Mouse (Mus musculus) megakaryocyte, embryonic 14.5 days (primary cell): ENCODE data around the gene Atg4c. TPM values are rescaled to one million over a fixed set of nuclear protein-coding genes. Genes with fewer than 3 reads are reported as not detected.

Source experiments
- H3K27me3 ChIP-seq: replicated peaks from 2 replicates; pipeline ENCODE3; 2012; ENCODE audit warnings: inconsistent platforms
- H3K36me3 ChIP-seq: replicated peaks from 2 replicates; pipeline ENCODE3; 2012; ENCODE audit warnings: low read length, inconsistent platforms, mixed read lengths
- H3K4me1 ChIP-seq: 2 replicates; pipeline ENCODE4 v1.6.1; 2012; ENCODE audit warnings: inconsistent platforms
- H3K4me3 ChIP-seq: replicated peaks from 2 replicates; pipeline ENCODE3; 2012; ENCODE audit warnings: moderate library complexity, mild to moderate bottlenecking, inconsistent platforms
- H3K9me3 ChIP-seq: 2 replicates; pipeline ENCODE4 v1.6.1; 2012; ENCODE audit warnings: inconsistent platforms
- FLI1 ChIP-seq: IDR thresholded peaks from 2 replicates; pipeline ENCODE4 v1.6.1; 2012; ENCODE audit warnings: low read length, inconsistent platforms, mixed read lengths
- GATA1 ChIP-seq: IDR thresholded peaks from 3 replicates; pipeline ENCODE4 v1.6.1; 2012; ENCODE audit warnings: mixed read lengths, low read length, inconsistent platforms, borderline replicate concordance
- polyA plus RNA-seq: library from polyadenylated mRNA; stranded (reverse); fragments of >175 nt; gene quantifications from 2 replicates; pipeline ENCODE4 v1.2.3, GENCODE M21; 2012; ENCODE audit warnings: low replicate concordance; ENCODE audit not compliant: insufficient read depth

Atg4c gene
- polyA plus RNA-seq, 1 experiment = 0.06 TPM

- Histone ChIP-seq H3K4me3 (no peak overlapping the region), H3K9me3 (peaks cover 15% of the 10 kb centered on the region), H3K27me3 (no peaks in the 10 kb centered on the region), H3K36me3 (peaks cover 59% of the 10 kb centered on the region), H3K4me1 (no peaks in the 10 kb centered on the region)
- TF ChIP-seq FLI1 (no peak), GATA1 (no peak)
These were observed 41.6 kb downstream of the Atg4c start for GRCm38 (mm10) chr4:99235203-99235856.

- Histone ChIP-seq H3K4me3 (no peak overlapping the region), H3K27me3 (no peaks in the 10 kb centered on the region), H3K9me3 (peaks cover 15% of the 10 kb centered on the region), H3K36me3 (peaks cover 59% of the 10 kb centered on the region), H3K4me1 (no peaks in the 10 kb centered on the region)
- TF ChIP-seq GATA1 (no peak), FLI1 (no peak)
These were observed 44.6 kb downstream of the Atg4c start for GRCm38 (mm10) chr4:99238305-99238704.

GRCm38 (mm10) chr4:99241674-99242073 lies 47.9 kb downstream of the Atg4c start:
- peaks cover 11% of the 10 kb centered on the region for H3K9me3 ChIP-seq
- H3K27me3 ChIP-seq = no peaks in the 10 kb centered on the region

GRCm38 (mm10) chr4:99249358-99249757 lies 55.6 kb downstream of the Atg4c start:
- H3K4me1 ChIP-seq = no peaks in the 10 kb centered on the region
- no peaks in the 10 kb centered on the region for H3K27me3 ChIP-seq
- no peaks in the 10 kb centered on the region for H3K9me3 ChIP-seq
- H3K4me3 ChIP-seq = no peak overlapping the region
- TF ChIP-seq GATA1 (no peak), FLI1 (no peak)
- peaks cover 21% of the 10 kb centered on the region for H3K36me3 ChIP-seq

More at GRCm38 (mm10) chr4:99241674-99242073, 47.9 kb downstream of the Atg4c start:
- peaks cover 46% of the 10 kb centered on the region for H3K36me3 ChIP-seq
- H3K4me1 ChIP-seq = no peaks in the 10 kb centered on the region
- TF ChIP-seq FLI1 = no peak
- no peak for TF ChIP-seq GATA1
- H3K4me3 ChIP-seq = no peak overlapping the region

- Histone ChIP-seq H3K9me3 (no peaks in the 10 kb centered on the region), H3K4me1 (no peaks in the 10 kb centered on the region), H3K27me3 (no peaks in the 10 kb centered on the region), H3K36me3 (peaks cover 22% of the 10 kb centered on the region), H3K4me3 (no peak overlapping the region)
- TF ChIP-seq FLI1 (no peak), GATA1 (no peak)
These were observed 56.1 kb downstream of the Atg4c start for GRCm38 (mm10) chr4:99249826-99250225.

- Histone ChIP-seq H3K4me1 (no peaks in the 10 kb centered on the region), H3K4me3 (no peak overlapping the region), H3K9me3 (no peaks in the 10 kb centered on the region), H3K36me3 (peaks cover 25% of the 10 kb centered on the region), H3K27me3 (no peaks in the 10 kb centered on the region)
- TF ChIP-seq GATA1 (no peak), FLI1 (no peak)
These were observed 59.2 kb downstream of the Atg4c start for GRCm38 (mm10) chr4:99252957-99253356.

GRCm38 (mm10) chr4:99263191-99263590 lies 69.5 kb downstream of the Atg4c start:
- Histone ChIP-seq H3K4me1 (no peaks in the 10 kb centered on the region), H3K36me3 (peaks cover 13% of the 10 kb centered on the region), H3K9me3 (no peaks in the 10 kb centered on the region), H3K4me3 (no peak overlapping the region), H3K27me3 (no peaks in the 10 kb centered on the region)
- no peak for TF ChIP-seq GATA1
- no peak for TF ChIP-seq FLI1

- peaks cover 10% of the 10 kb centered on the region for H3K36me3 ChIP-seq
- H3K4me1 ChIP-seq = no peaks in the 10 kb centered on the region
- H3K4me3 ChIP-seq = no peak overlapping the region
- no peaks in the 10 kb centered on the region for H3K27me3 ChIP-seq
- TF ChIP-seq GATA1 (no peak), FLI1 (no peak)
- H3K9me3 ChIP-seq = no peaks in the 10 kb centered on the region
These were observed 69.9 kb downstream of the Atg4c start for GRCm38 (mm10) chr4:99263663-99264062.

GRCm38 (mm10) chr4:99266843-99267445 lies 73.2 kb downstream of the Atg4c start:
- H3K9me3 ChIP-seq = no peaks in the 10 kb centered on the region
- H3K4me3 ChIP-seq = no peak overlapping the region
- H3K36me3 ChIP-seq = peaks cover 5% of the 10 kb centered on the region
- H3K4me1 ChIP-seq = no peaks in the 10 kb centered on the region
- H3K27me3 ChIP-seq = no peaks in the 10 kb centered on the region
- TF ChIP-seq FLI1 (no peak), GATA1 (no peak)

- Histone ChIP-seq H3K27me3 (no peaks in the 10 kb centered on the region), H3K4me3 (no peak overlapping the region), H3K36me3 (peaks cover 5% of the 10 kb centered on the region), H3K9me3 (no peaks in the 10 kb centered on the region), H3K4me1 (no peaks in the 10 kb centered on the region)
- TF ChIP-seq GATA1 (no peak), FLI1 (no peak)
These were observed 79.1 kb downstream of the Atg4c start for GRCm38 (mm10) chr4:99272860-99273259.
